Mouse (Mus musculus) cerebellum, adult 2 months (tissue): ENCODE measurements around the gene Eno1. TPM values are rescaled to one million over a fixed set of nuclear protein-coding genes. Genes with fewer than 3 reads are reported as not detected.

Experiments
- DNase-seq, 2 experiments: peaks; one replicate each; pipeline ENCODE4 v3.0.0; 2021
- H3K27ac ChIP-seq: fragments of 200-500 bp; 2 replicates; pipeline ENCODE4 v1.5.1; 2012; ENCODE audit warnings: low read length, control low read depth, inconsistent platforms; ENCODE audit not compliant: insufficient read depth
- H3K27me3 ChIP-seq: fragments of 200-500 bp; 2 replicates; pipeline ENCODE4 v1.6.1; 2012; ENCODE audit warnings: inconsistent platforms, mild to moderate bottlenecking, low read length, moderate library complexity; ENCODE audit not compliant: control insufficient read depth, insufficient read depth
- H3K4me1 ChIP-seq: fragments of 200-500 bp; 2 replicates; pipeline ENCODE4 v1.6.1; 2011; ENCODE audit warnings: low read length; ENCODE audit not compliant: control insufficient read depth, insufficient read depth
- H3K4me3 ChIP-seq: fragments of 200-500 bp; replicated peaks from 2 replicates; pipeline ENCODE3; 2011; ENCODE audit warnings: mild to moderate bottlenecking, low read depth, low read length, control low read depth; ENCODE audit not compliant: insufficient read depth
- CTCF ChIP-seq: fragments of 200-500 bp; IDR thresholded peaks from 2 replicates; pipeline ENCODE4 v1.5.1; 2011; ENCODE audit warnings: low read depth, mild to moderate bottlenecking, control low read depth, low read length, moderate library complexity, borderline replicate concordance; ENCODE audit not compliant: insufficient read depth
- POLR2A ChIP-seq: fragments of 200-500 bp; IDR thresholded peaks from 2 replicates; pipeline ENCODE4 v1.6.1; 2011; ENCODE audit warnings: low read length, control low read depth, borderline replicate concordance; ENCODE audit not compliant: insufficient read depth
- whole genome bisulfite sequencing: fragments of 180-500 bp; shearing (Covaris S2); methylation state at CpG from one replicate; pipeline ENCODE4 v1.1.7; 2018; 5-methylcytosine and 5-hydroxymethylcytosine counted together
- polyA plus RNA-seq: library from polyadenylated mRNA; depleted of rRNA; stranded (reverse); fragments of >200 nt; gene quantifications from 2 replicates; pipeline ENCODE4 v1.2.3, GENCODE M21; 2012; rRNA removed

Eno1 gene
- polyA plus RNA-seq = 918 and 961 TPM in 2 replicates

DNA sequence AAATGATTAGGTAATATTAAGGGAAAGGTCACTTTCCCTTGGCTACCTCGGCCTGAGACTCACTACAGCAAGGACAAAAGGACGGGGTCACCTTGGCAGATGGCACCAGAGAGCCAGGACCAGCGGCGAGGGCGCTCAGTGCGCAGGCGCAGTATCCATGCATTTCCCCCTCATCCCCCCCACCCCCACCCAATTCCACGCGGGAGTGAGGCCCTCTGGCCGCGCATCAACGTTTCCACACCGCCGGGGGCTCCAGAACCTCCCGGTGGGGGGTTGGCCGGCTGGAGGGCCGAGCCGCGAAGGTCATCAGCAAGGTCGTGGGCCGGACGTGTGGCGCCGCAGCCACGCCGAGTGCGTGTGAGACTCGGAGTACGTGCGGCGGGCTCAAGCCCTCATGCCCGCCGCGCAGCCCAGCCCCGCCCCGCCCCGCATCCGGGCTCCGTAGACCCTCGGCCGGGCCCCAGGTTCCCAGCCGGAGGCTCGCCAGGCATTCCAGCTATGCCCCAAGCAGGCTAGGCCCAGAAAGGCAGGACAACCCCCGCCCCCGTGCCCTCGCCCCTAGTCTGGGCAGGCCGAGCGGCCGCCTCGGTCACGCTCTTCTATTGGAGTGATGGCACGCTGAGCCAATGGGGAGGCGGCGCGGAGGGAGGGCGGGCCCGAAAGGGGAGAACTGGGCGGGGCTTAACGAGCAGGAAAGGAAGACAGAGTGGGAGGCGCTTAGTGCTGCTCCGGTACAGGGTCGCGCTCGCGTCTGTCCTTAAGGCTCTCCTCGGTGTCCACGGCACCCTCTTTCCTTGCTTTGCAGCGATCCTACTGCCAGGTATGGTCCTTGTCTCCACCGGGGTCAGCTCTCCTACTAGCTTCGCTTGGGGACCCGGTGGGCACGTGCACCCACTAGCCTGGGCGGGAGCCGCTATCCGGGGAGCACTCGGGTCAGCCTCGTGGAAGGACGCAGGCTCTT is at the start of gene Eno1:
TSS of gene Eno1 (plus strand) at position 201 of the 961 bp plus-strand sequence.
- Histone ChIP-seq H3K27me3 (no peaks in the 10 kb centered on the region), H3K4me1 (peaks cover 22% of the 10 kb centered on the region), H3K27ac (peak within 1 kb of the TSS; percentile 86), H3K4me3 (peak within 1 kb of the TSS; percentile 75)
- WGBS = under 1% methylated on average over 78 of the region's 78 CpGs
- TF ChIP-seq CTCF (no peak), POLR2A (peak; percentile 83)
- peak; percentile 94 to 97 for DNase-seq

DNA sequence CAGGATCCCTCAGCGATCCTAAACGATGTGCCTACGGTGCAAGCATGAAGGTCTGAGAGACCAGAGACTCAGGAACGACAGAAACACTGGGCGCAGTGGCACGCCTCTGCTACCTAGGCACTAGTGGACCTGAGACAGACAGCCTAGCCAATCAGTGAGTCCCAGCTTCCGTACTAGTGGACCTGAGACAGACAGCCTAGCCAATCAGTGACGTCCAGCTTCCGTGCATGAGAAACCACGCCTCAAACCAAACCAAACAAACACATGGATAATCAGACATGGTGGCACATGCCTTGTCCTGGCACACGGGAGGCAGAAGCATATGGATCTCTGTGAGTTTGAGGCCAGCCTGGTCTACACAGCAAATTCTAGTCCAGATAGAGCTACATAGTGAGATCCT is 48.3 kb upstream of the Eno1 start:
- H3K4me1 ChIP-seq = no peaks in the 10 kb centered on the region
- TF ChIP-seq CTCF (no peak), POLR2A (no peak)
- no peak overlapping the region for H3K4me3 ChIP-seq
- DNase-seq = no peak
- 51% methylated on average over 11 of the region's 11 CpGs for WGBS
- no peak overlapping the region for H3K27ac ChIP-seq
- H3K27me3 ChIP-seq = no peaks in the 10 kb centered on the region; the same call in 1 of the 2 replicates

DNA sequence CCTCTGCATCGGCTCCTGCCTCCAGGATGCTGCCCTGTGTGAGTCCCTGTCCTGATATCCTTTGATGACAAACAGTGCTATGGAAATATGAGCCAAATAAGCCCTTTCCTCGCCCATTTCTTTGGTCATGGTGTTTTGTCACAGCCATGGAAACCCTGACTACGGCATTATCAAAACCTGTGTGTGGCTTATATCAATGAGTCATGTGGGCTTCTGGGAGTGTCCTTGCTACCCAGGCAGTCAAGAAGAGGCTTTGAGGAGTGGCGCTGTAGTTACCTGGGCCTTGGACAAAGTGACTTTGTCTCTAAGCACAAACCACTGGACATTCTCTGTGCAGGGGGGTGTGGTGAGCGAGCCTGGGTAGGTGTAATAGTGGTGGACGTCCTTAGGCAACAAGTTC is 44.3 kb upstream of the Eno1 start:
- DNase-seq = no peak
- Histone ChIP-seq H3K4me3 (no peak overlapping the region), H3K27me3 (no peaks in the 10 kb centered on the region; the same call in 1 of the 2 replicates), H3K4me1 (no peaks in the 10 kb centered on the region), H3K27ac (no peak overlapping the region)
- WGBS = 85% methylated on average over 6 of the region's 6 CpGs
- no peak for TF ChIP-seq CTCF
- no peak for TF ChIP-seq POLR2A

DNA sequence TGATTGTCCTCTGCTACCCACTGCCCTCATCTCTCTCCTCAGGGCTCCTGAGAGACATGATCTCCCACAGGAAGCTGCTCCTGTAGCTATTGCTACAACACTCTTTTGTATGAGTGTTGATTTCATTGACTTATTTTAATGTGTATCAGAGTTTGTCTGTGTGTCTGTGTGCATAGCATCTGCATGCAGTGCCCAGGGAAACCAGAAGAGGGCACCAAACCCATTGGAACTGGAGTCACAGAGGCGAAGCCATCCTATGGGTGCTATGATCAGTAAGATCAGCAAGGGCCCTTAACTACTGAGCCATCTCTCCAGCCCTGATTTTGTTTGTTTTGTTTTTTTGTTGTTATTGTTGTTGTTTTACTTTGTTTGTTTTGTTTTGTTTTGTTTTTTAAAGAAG is 42.6 kb upstream of the Eno1 start:
- no peak overlapping the region for H3K27ac ChIP-seq
- no peaks in the 10 kb centered on the region; the same call in 1 of the 2 replicates for H3K27me3 ChIP-seq
- whole genome bisulfite sequencing = 44% methylated on average over 1 of the region's 1 CpGs
- TF ChIP-seq POLR2A = no peak
- TF ChIP-seq CTCF = peak; percentile 78
- no peak overlapping the region for H3K4me3 ChIP-seq
- DNase-seq = no peak
- H3K4me1 ChIP-seq = no peaks in the 10 kb centered on the region

DNA sequence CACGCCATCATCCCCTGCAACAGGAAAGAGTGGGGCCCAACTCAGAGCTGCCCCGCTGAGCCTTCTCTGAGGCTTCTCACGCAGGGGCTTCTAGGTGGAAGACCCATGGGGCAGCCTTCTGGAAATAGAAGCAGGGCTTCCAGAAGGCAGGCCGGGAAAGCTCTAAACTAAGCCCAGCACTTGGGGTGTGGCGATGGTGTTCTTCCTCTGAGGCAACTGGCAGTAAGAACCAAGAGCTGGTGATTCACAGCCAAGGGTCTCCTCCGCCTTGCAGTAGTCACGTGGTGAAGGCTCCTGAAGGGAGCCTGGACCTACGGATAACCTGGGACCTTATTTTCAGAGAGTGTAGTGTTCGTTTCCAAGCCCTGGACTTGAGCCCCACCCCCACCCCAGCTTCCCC is 38.3 kb upstream of the Eno1 start:
- 72% methylated on average over 9 of the region's 9 CpGs for WGBS
- TF ChIP-seq POLR2A = no peak
- TF ChIP-seq CTCF = no peak
- no peaks in the 10 kb centered on the region for H3K4me1 ChIP-seq

DNA sequence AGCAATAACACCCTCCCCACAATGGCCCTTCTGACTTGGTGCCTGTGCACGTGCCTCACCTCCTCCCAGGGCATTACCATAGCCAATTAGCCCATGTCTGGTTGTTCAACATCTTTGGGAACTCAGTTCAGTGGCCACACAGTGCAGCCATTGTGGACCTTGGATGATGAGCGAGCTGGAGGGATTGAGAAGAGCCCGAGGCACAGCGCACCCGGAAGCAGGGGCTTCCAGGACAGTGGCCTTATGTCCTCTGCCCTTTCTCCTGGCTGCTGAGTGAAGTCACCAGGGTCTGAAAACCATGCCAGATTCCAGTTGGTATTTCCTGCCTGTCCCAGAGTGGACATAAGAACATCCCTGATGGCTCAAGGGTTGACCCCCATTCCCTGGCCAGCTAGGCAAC is 35.3 kb upstream of the Eno1 start, which contains the start of gene Car6:
TSS of gene Car6 (minus strand) at position 101 of the 400 bp plus-strand sequence.
- Histone ChIP-seq H3K27ac (no peak within 1 kb of the TSS), H3K4me1 (no peaks in the 10 kb centered on the region), H3K4me3 (no peak within 1 kb of the TSS), H3K27me3 (no peaks in the 10 kb centered on the region)
- 75% methylated on average over 5 of the region's 5 CpGs for WGBS
- DNase-seq = no peak
- TF ChIP-seq POLR2A (no peak), CTCF (no peak)

More for the DNA sequence above, 38.3 kb upstream of the Eno1 start:
- DNase-seq = no peak
- Histone ChIP-seq H3K27ac (no peak overlapping the region), H3K4me3 (no peak overlapping the region), H3K27me3 (no peaks in the 10 kb centered on the region)

DNA sequence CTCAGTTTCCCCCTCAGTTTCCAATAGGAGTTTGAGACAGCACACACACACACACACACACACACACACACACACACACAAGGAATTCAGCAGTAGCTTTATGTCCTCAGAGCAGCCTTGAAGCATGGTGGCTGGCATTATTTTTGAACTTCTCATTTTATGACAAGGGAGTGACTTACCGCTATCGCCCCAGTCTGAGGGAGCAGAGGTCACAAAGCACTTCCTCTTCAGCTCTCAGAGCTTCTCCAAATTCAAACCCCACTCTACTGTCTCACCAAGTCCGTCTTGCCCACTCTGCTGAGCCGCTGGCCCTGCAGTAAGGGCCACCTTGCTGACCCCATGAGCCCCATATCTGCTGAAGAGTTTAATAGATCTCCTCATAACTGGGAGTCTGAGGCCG is 33.8 kb upstream of the Eno1 start:
- no peak for DNase-seq
- Histone ChIP-seq H3K27ac (no peak overlapping the region), H3K27me3 (no peaks in the 10 kb centered on the region), H3K4me3 (no peak overlapping the region), H3K4me1 (no peaks in the 10 kb centered on the region)
- WGBS = 91% methylated on average over 5 of the region's 5 CpGs
- TF ChIP-seq CTCF = no peak
- TF ChIP-seq POLR2A = no peak

DNA sequence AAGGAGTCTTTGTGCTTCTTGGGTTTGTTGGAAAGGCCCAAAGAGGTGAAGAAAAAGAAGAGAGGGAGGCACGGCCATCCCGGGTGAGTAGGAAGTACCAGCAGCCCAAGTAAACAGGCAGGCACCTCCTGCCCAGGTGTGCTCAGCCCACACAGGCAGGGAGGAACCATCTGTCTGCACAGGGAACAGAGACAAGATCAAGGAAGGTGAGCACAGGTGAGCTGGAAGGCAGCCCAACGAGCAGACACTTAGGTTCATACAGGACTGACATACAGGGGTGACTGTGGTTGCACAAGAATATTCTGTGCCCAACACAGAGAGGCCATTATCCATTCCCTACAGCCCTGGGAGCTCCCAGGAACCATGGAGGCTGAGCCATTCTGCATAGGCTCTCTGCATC is 31.6 kb upstream of the Eno1 start:
- H3K4me3 ChIP-seq = no peak overlapping the region
- no peak overlapping the region for H3K27ac ChIP-seq
- no peaks in the 10 kb centered on the region for H3K27me3 ChIP-seq
- DNase-seq = no peak
- TF ChIP-seq POLR2A (no peak), CTCF (no peak)
- no peaks in the 10 kb centered on the region for H3K4me1 ChIP-seq
- 84% methylated on average over 3 of the region's 3 CpGs for WGBS
